Comparison of ENCODE assay signal across 9 mouse cellular contexts in genomic region chr12:99321633-99322431, GRCm38 (mm10).
A peak's percentile ranks its signal among the peaks of the same experiment; 100 is the strongest.
DNase-seq lines count a peak whose midpoint lies in the region; ATAC-seq lines count a peak whose summit lies in the region.
"Had no signal": no experiment of that assay in that cellular context is flagged by ENCODE, and none has a peak within 500 bp of the region (broad histone marks: within the 10 kb centered on the region; RNA-seq: fewer than 3 reads in every experiment).

No protein-coding gene starts in this region.

- H3K27ac ChIP-seq in forebrain, embryonic 13.5 days = peak overlapping the region; percentile 44; the same call in 1 of the 2 replicates
- no peak overlapping the region for H3K27ac ChIP-seq in forebrain, embryonic 16.5 days (ENCODE audit: low read length)

- H3K4me1 ChIP-seq in forebrain, embryonic 13.5 days = peaks cover 53% of the 10 kb centered on the region
- peaks cover 20% of the 10 kb centered on the region for H3K4me1 ChIP-seq in forebrain, embryonic 16.5 days (replicated peaks; ENCODE audit: control insufficient read depth, insufficient read depth, low read length)

- H3K36me3 ChIP-seq in forebrain, embryonic 13.5 days (ENCODE audit: poor library complexity, severe bottlenecking) = peaks cover 15% of the 10 kb centered on the region
- 0 out of 2 replicates have a peak, but pooled peaks cover 2% of the 10 kb centered on the region for H3K36me3 ChIP-seq in forebrain, embryonic 16.5 days (ENCODE audit: control insufficient read depth, insufficient read depth)

- H3K9me3 ChIP-seq in forebrain, embryonic 13.5 days (replicated peaks) = peaks cover 3% of the 10 kb centered on the region
- H3K9me3 ChIP-seq in forebrain, embryonic 16.5 days (ENCODE audit: control insufficient read depth, low read length) = no peaks in the 10 kb centered on the region; the same call in 1 of the 2 replicates

- no peak overlapping the region for H3K4me3 ChIP-seq in forebrain, embryonic 13.5 days
- no peak overlapping the region for H3K4me3 ChIP-seq in forebrain, embryonic 16.5 days (replicated peaks; ENCODE audit: low read length)

- ATAC-seq in forebrain, embryonic 13.5 days = no peak
- no peak for ATAC-seq in forebrain, embryonic 16.5 days
- peak; percentile 96 for ATAC-seq in megakaryocyte-erythroid progenitor cell, adult 5-6 weeks (replicated peaks; ENCODE audit: low FRiP score, low TSS enrichment, poor library complexity, severe bottlenecking)

- WGBS in forebrain, embryonic 13.5 days = 81% methylated on average over 12 of the region's 12 CpGs
- 80% methylated on average over 12 of the region's 12 CpGs for WGBS in forebrain, embryonic 16.5 days

- H3K9ac ChIP-seq in forebrain, embryonic 13.5 days = no peak overlapping the region
- no peak overlapping the region for H3K9ac ChIP-seq in forebrain, embryonic 16.5 days (replicated peaks; ENCODE audit: low read depth, low read length)

- H3K27me3 ChIP-seq in forebrain, embryonic 13.5 days = no peaks in the 10 kb centered on the region
- no peaks in the 10 kb centered on the region for H3K27me3 ChIP-seq in forebrain, embryonic 16.5 days (replicated peaks; ENCODE audit: control insufficient read depth, insufficient read depth, low read length)
- H3K27me3 ChIP-seq: CH12.LX had no signal

- no peak overlapping the region for H3K4me2 ChIP-seq in forebrain, embryonic 13.5 days
- no peak overlapping the region for H3K4me2 ChIP-seq in forebrain, embryonic 16.5 days (ENCODE audit: low read length)

- peak; percentile 37 for DNase-seq in B cell, adult 2 months
- peak; percentile 42 for DNase-seq in c-Kit-positive CD71-positive TER-119-negative erythroid progenitor cells, embryonic 14.5 days (ENCODE audit: low read depth)
- no peak for DNase-seq in right cerebral cortex, adult 18-20 months
- DNase-seq in urinary bladder, postnatal 14 days (ENCODE audit: low spot score) = no peak
- no peak for DNase-seq in kidney, postnatal 36 days

Comparison
In these comparisons a context has a peak if more than half of its experiments do, and no peak if none do; other contexts are left out.
1. DNase-seq: peak in B cell, adult 2 months (2 of 2) and c-Kit-positive CD71-positive TER-119-negative erythroid progenitor cells, embryonic 14.5 days (single experiment); none in right cerebral cortex, adult 18-20 months (single experiment), urinary bladder, postnatal 14 days (single experiment) and kidney, postnatal 36 days (0 of 2).